Mouse (Mus musculus) embryonic facial prominence, embryonic 11.5 days (tissue): ENCODE results near the gene Eri3. TPM values are rescaled to one million over a fixed set of nuclear protein-coding genes. Genes with fewer than 3 reads are reported as not detected.

Source experiments
- ATAC-seq: fragments of 200-750 bp; cut with Nextera tagmentation; replicated peaks from 2 replicates; pipeline ENCODE4 v1.8.0; 2017; ENCODE audit warnings: low read depth; ENCODE audit not compliant: insufficient number of reproducible peaks, low FRiP score, low TSS enrichment
- DNase-seq: peaks from one replicate; pipeline ENCODE4 v3.0.0-alpha.2; 2015; ENCODE audit warnings: low spot score
- H3K27ac ChIP-seq: fragments of 300-500 bp; sonication (generic); replicated peaks from 2 replicates; pipeline ENCODE4 v1.5.1; 2014; ENCODE audit warnings: mild to moderate bottlenecking, low read depth, low read length, control low read depth
- H3K27me3 ChIP-seq: fragments of 300-500 bp; sonication (generic); 2 replicates; pipeline ENCODE4 v1.6.1; 2014; ENCODE audit warnings: mild to moderate bottlenecking, low read length, moderate library complexity, mixed read lengths; ENCODE audit not compliant: control insufficient read depth, insufficient read depth
- H3K36me3 ChIP-seq: fragments of 300-500 bp; sonication (generic); replicated peaks from 2 replicates; pipeline ENCODE4 v1.6.1; 2014; ENCODE audit warnings: low read depth, mild to moderate bottlenecking, low read length, moderate library complexity, mixed read lengths; ENCODE audit not compliant: control insufficient read depth, insufficient read depth
- H3K4me1 ChIP-seq: fragments of 300-500 bp; sonication (generic); 2 replicates; pipeline ENCODE4 v1.6.1; 2014; ENCODE audit warnings: low read length, mixed read lengths; ENCODE audit not compliant: control insufficient read depth, insufficient read depth
- H3K4me2 ChIP-seq: fragments of 300-500 bp; sonication (generic); 2 replicates; pipeline ENCODE4 v1.6.1; 2014; ENCODE audit warnings: low read depth, mild to moderate bottlenecking, control low read depth, low read length, moderate library complexity
- H3K4me3 ChIP-seq: fragments of 300-500 bp; sonication (generic); 2 replicates; pipeline ENCODE4 v1.5.1; 2014; ENCODE audit warnings: low read depth, low read length, control low read depth
- H3K9ac ChIP-seq: fragments of 300-500 bp; sonication (generic); replicated peaks from 2 replicates; pipeline ENCODE4 v1.6.1; 2014; ENCODE audit warnings: mild to moderate bottlenecking, control low read depth, low read length
- H3K9me3 ChIP-seq: fragments of 300-500 bp; sonication (generic); replicated peaks from 2 replicates; pipeline ENCODE4 v1.6.1; 2016; ENCODE audit warnings: mild to moderate bottlenecking, low read length, inconsistent platforms, mixed read lengths; ENCODE audit not compliant: control insufficient read depth
- WGBS: fragments of 180-500 bp; shearing (Covaris S2); extraction: QIAGEN DNeasy Blood & Tissue Kit; methylation state at CpG from one replicate; pipeline ENCODE4 v1.1.7; 2014; 5-methylcytosine and 5-hydroxymethylcytosine counted together
- polyA plus RNA-seq: library from polyadenylated mRNA; unstranded; fragments of >200 nt; fragmentation: Nextera tagmentation; extraction: Ambion mirVana; gene quantifications from 2 replicates; pipeline ENCODE4 v1.2.1, GENCODE M21; 2014

Gene Eri3
- polyA plus RNA-seq, 1 experiment from 2014 or later: 112 TPM

GRCm38 (mm10) chr4:117655500-117655863, 105.3 kb downstream of the Eri3 start:
- Histone ChIP-seq H3K4me2 (no peak overlapping the region), H3K9ac (no peak overlapping the region), H3K36me3 (no peaks in the 10 kb centered on the region), H3K27me3 (no peaks in the 10 kb centered on the region), H3K27ac (no peak overlapping the region), H3K9me3 (no peaks in the 10 kb centered on the region), H3K4me1 (peaks cover 9% of the 10 kb centered on the region; the same call in 1 of the 2 replicates), H3K4me3 (no peak overlapping the region)
- ATAC-seq (0 out of 2 replicates have a peak, but pooled peaks have one; percentile 7), DNase-seq (peak; percentile 74)
- 16% methylated on average over 5 of the region's 5 CpGs for WGBS

GRCm38 (mm10) chr4:117656961-117657360, 106.8 kb downstream of the Eri3 start:
- 8% methylated on average over 6 of the region's 6 CpGs for WGBS
- H3K9me3 ChIP-seq: no peaks in the 10 kb centered on the region
- H3K4me3 ChIP-seq: no peak overlapping the region
- DNase-seq: peak; percentile 53
- peaks cover 9% of the 10 kb centered on the region; the same call in 1 of the 2 replicates for H3K4me1 ChIP-seq
- no peak overlapping the region for H3K9ac ChIP-seq
- ATAC-seq: no peak
- no peak overlapping the region for H3K4me2 ChIP-seq
- H3K36me3 ChIP-seq: no peaks in the 10 kb centered on the region
- no peaks in the 10 kb centered on the region for H3K27me3 ChIP-seq
- H3K27ac ChIP-seq: no peak overlapping the region; the same call in 1 of the 2 replicates

- no peaks in the 10 kb centered on the region for H3K36me3 ChIP-seq
- H3K27me3 ChIP-seq: no peaks in the 10 kb centered on the region
- 31% methylated on average over 4 of the region's 4 CpGs for WGBS
- H3K9me3 ChIP-seq: no peaks in the 10 kb centered on the region
- no peak overlapping the region for H3K27ac ChIP-seq
- H3K4me1 ChIP-seq: peaks cover 9% of the 10 kb centered on the region; the same call in 1 of the 2 replicates
- ATAC-seq (no peak), DNase-seq (no peak)
- H3K4me3 ChIP-seq: no peak overlapping the region
- H3K9ac ChIP-seq: no peak overlapping the region
- H3K4me2 ChIP-seq: no peak overlapping the region
Measured at GRCm38 (mm10) chr4:117657646-117658045, 107.5 kb downstream of the Eri3 start.

GRCm38 (mm10) chr4:117658582-117659444, 108.6 kb downstream of the Eri3 start:
- ATAC-seq: no peak
- Histone ChIP-seq H3K4me1 (peaks cover 9% of the 10 kb centered on the region; the same call in 1 of the 2 replicates), H3K36me3 (no peaks in the 10 kb centered on the region), H3K4me3 (no peak overlapping the region), H3K27ac (no peak overlapping the region), H3K9me3 (no peaks in the 10 kb centered on the region), H3K27me3 (no peaks in the 10 kb centered on the region), H3K4me2 (no peak overlapping the region), H3K9ac (no peak overlapping the region)
- WGBS: 57% methylated on average over 14 of the region's 14 CpGs
- DNase-seq: peak; percentile 31

GRCm38 (mm10) chr4:117660001-117660400, 109.8 kb downstream of the Eri3 start:
- H3K27ac ChIP-seq: no peak overlapping the region
- H3K36me3 ChIP-seq: no peaks in the 10 kb centered on the region
- H3K4me3 ChIP-seq: no peak overlapping the region
- H3K4me1 ChIP-seq: peaks cover 3% of the 10 kb centered on the region; the same call in 1 of the 2 replicates
- DNase-seq: no peak
- no peaks in the 10 kb centered on the region for H3K9me3 ChIP-seq
- no peak for ATAC-seq
- H3K9ac ChIP-seq: no peak overlapping the region
- no peak overlapping the region for H3K4me2 ChIP-seq
- H3K27me3 ChIP-seq: no peaks in the 10 kb centered on the region
- 96% methylated on average over 5 of the region's 5 CpGs for WGBS

GRCm38 (mm10) chr4:117664411-117665137, 114.4 kb downstream of the Eri3 start:
- no peaks in the 10 kb centered on the region for H3K36me3 ChIP-seq
- DNase-seq: no peak
- no peaks in the 10 kb centered on the region for H3K9me3 ChIP-seq
- H3K27me3 ChIP-seq: no peaks in the 10 kb centered on the region
- H3K4me2 ChIP-seq: no peak overlapping the region
- ATAC-seq: no peak
- H3K4me1 ChIP-seq: no peaks in the 10 kb centered on the region
- no peak overlapping the region for H3K9ac ChIP-seq
- H3K27ac ChIP-seq: no peak overlapping the region
- no peak overlapping the region for H3K4me3 ChIP-seq
- 85% methylated on average over 10 of the region's 10 CpGs for WGBS

- Histone ChIP-seq H3K27ac (no peak overlapping the region), H3K4me2 (no peak overlapping the region), H3K4me1 (no peaks in the 10 kb centered on the region), H3K4me3 (no peak overlapping the region), H3K9me3 (no peaks in the 10 kb centered on the region), H3K9ac (no peak overlapping the region), H3K27me3 (no peaks in the 10 kb centered on the region), H3K36me3 (no peaks in the 10 kb centered on the region)
- no peak for ATAC-seq
- no peak for DNase-seq
- 81% methylated on average over 7 of the region's 7 CpGs for WGBS
Measured at GRCm38 (mm10) chr4:117665531-117665930, 115.4 kb downstream of the Eri3 start.

- Histone ChIP-seq H3K27me3 (no peaks in the 10 kb centered on the region), H3K4me2 (no peak overlapping the region), H3K36me3 (no peaks in the 10 kb centered on the region), H3K9me3 (no peaks in the 10 kb centered on the region), H3K27ac (no peak overlapping the region), H3K4me1 (no peaks in the 10 kb centered on the region), H3K4me3 (no peak overlapping the region), H3K9ac (no peak overlapping the region)
- WGBS: 82% methylated on average over 8 of the region's 8 CpGs
- ATAC-seq (no peak), DNase-seq (no peak)
Measured at GRCm38 (mm10) chr4:117666054-117666453, 115.9 kb downstream of the Eri3 start.
